Mouse (Mus musculus) heart, embryonic 14.5 days (tissue): Measurements from ENCODE around the gene Mfap4. TPM values are rescaled to one million over a fixed set of nuclear protein-coding genes. Genes with fewer than 3 reads are reported as not detected.

ENCODE experiments used
- ATAC-seq: fragments of 200-750 bp; cut with Nextera tagmentation; 2 replicates; pipeline ENCODE4 v1.8.0; 2017; ENCODE audit warnings: low read depth, moderate TSS enrichment; ENCODE audit not compliant: insufficient number of reproducible peaks, insufficient read depth, low FRiP score
- H3K27ac ChIP-seq, 2 experiments: fragments of 200-500 bp in 1 of 2; fragments of 300-500 bp in 1 of 2; sonication (generic) in 1 of 2; replicated peaks in 1 of 2; 2 replicates each; pipeline ENCODE4 v1.5.1; 2012 to 2014; ENCODE audit warnings: low read depth in 2 of 2, low read length in 2 of 2, control low read depth in 1 of 2, mild to moderate bottlenecking in 1 of 2, mixed read lengths in 1 of 2; ENCODE audit not compliant: control insufficient read depth in 1 of 2, insufficient read depth in 1 of 2
- H3K27me3 ChIP-seq: fragments of 300-500 bp; sonication (generic); 2 replicates; pipeline ENCODE4 v1.6.1; 2014; ENCODE audit warnings: mild to moderate bottlenecking, low read length, control low read depth; ENCODE audit not compliant: control insufficient read depth, insufficient read depth
- H3K36me3 ChIP-seq: fragments of 300-500 bp; sonication (generic); 2 replicates; pipeline ENCODE4 v1.6.1; 2014; ENCODE audit warnings: mild to moderate bottlenecking, control low read depth, low read length, mixed read lengths; ENCODE audit not compliant: control insufficient read depth, insufficient read depth
- H3K4me1 ChIP-seq, 2 experiments: fragments of 200-500 bp in 1 of 2; fragments of 300-500 bp in 1 of 2; sonication (generic) in 1 of 2; 2 replicates each; pipeline ENCODE4 v1.6.1; 2012 to 2014; ENCODE audit warnings: low read length in 2 of 2, control low read depth in 1 of 2, mixed read lengths in 1 of 2; ENCODE audit not compliant: control insufficient read depth in 2 of 2, insufficient read depth in 2 of 2
- H3K4me2 ChIP-seq: fragments of 300-500 bp; sonication (generic); 2 replicates; pipeline ENCODE4 v1.6.1; 2014; ENCODE audit warnings: mild to moderate bottlenecking, low read length
- H3K4me3 ChIP-seq, 2 experiments: fragments of 200-500 bp in 1 of 2; fragments of 300-500 bp in 1 of 2; sonication (generic) in 1 of 2; 2 replicates each; pipeline ENCODE4 v1.5.1; 2012 to 2014; ENCODE audit warnings: low read length in 2 of 2, mild to moderate bottlenecking in 2 of 2, control low read depth in 1 of 2, low read depth in 1 of 2, moderate library complexity in 1 of 2; ENCODE audit not compliant: control insufficient read depth in 1 of 2, insufficient read depth in 1 of 2
- H3K9ac ChIP-seq: fragments of 300-500 bp; sonication (generic); 2 replicates; pipeline ENCODE4 v1.6.1; 2014; ENCODE audit warnings: mild to moderate bottlenecking, low read length
- H3K9me3 ChIP-seq: fragments of 300-500 bp; sonication (generic); 2 replicates; pipeline ENCODE4 v1.6.1; 2016; ENCODE audit warnings: low read length, control low read depth; ENCODE audit not compliant: control insufficient read depth
- WGBS: fragments of 180-500 bp; shearing (Covaris S2); extraction: QIAGEN DNeasy Blood & Tissue Kit; methylation state at CpG from one replicate; pipeline ENCODE4 v1.1.7; 2014; 5-methylcytosine and 5-hydroxymethylcytosine counted together
- polyA plus RNA-seq: library from polyadenylated mRNA; unstranded; fragments of >200 nt; fragmentation: Nextera tagmentation; extraction: Ambion mirVana; gene quantifications from 2 replicates; pipeline ENCODE4 v1.2.1, GENCODE M21; 2014

Mfap4 gene
- polyA plus RNA-seq, 1 experiment from 2014 or later: 146 TPM

DNA sequence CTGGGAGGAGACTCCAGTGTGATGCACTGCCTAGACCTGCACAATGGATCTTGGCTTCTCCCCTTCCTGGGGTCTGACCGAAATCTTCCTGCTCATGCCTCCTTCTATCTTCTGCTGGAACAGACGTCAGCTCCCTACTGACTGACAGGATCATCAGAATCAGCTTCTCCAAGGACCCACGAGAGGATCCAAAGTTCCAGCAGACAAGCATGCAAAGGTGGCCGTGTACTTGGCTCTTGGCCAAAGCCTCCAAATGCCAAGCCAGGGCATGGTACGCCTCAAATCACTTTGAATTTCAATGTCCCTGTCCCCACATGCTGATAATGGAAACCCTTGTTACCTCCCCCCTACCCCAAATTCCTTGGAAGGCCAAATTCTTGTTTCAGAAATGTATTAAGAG lies 37.2 kb upstream of the Mfap4 start:
- ATAC-seq: no peak

DNA sequence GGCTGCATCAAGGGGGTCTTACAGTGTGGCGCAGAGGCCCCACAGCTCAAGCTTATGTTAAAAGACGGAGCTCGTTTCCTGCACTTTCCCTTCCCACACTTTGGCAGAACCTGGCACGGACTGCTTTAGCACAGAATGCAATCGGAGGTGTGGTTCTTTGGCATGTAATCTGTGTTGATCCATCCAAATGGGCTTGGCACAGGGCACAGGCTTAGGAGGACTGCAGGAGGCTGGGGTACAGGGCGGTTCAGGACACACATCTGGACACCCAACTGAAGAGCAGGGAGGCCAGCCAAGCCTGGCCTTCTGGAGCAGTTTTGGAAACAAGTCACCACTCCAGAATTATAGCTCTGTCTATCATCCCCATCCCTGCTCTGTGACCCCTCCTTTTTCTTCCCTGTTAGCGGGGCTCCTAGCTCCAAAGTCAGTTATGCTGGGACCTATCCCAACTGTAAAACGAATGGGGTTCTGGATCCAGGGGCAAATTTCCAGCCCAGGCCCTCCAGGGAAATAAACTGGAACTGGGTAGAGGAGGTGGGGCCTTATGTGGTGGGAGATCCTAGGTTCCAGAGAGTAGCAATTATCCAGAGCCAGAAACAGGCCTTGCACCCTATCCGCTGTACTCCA lies 36.5 kb upstream of the Mfap4 start:
- no peak overlapping the region for H3K4me2 ChIP-seq
- peaks cover 12% of the 10 kb centered on the region; the same call in 1 of the 2 replicates for H3K27me3 ChIP-seq
- no peak overlapping the region for H3K27ac ChIP-seq
- peaks cover 3 to 7% of the 10 kb centered on the region in 2 experiments for H3K4me1 ChIP-seq
- no peaks in the 10 kb centered on the region for H3K9me3 ChIP-seq
- ATAC-seq: no peak
- WGBS: 79% methylated on average over 9 of the region's 9 CpGs
- H3K36me3 ChIP-seq: no peaks in the 10 kb centered on the region
- H3K9ac ChIP-seq: no peak overlapping the region
- no peak overlapping the region for H3K4me3 ChIP-seq

More for the DNA sequence above, 37.2 kb upstream of the Mfap4 start:
- WGBS: 33% methylated on average over 5 of the region's 5 CpGs
- peaks cover 12% of the 10 kb centered on the region; the same call in 1 of the 2 replicates for H3K27me3 ChIP-seq
- H3K27ac ChIP-seq: no peak overlapping the region
- peaks cover 2 to 3% of the 10 kb centered on the region in 2 experiments; a peak in 2 of 4 replicates for H3K4me1 ChIP-seq
- H3K36me3 ChIP-seq: no peaks in the 10 kb centered on the region
- H3K9ac ChIP-seq: no peak overlapping the region
- H3K4me2 ChIP-seq: no peak overlapping the region
- H3K4me3 ChIP-seq: no peak overlapping the region
- no peaks in the 10 kb centered on the region for H3K9me3 ChIP-seq

DNA sequence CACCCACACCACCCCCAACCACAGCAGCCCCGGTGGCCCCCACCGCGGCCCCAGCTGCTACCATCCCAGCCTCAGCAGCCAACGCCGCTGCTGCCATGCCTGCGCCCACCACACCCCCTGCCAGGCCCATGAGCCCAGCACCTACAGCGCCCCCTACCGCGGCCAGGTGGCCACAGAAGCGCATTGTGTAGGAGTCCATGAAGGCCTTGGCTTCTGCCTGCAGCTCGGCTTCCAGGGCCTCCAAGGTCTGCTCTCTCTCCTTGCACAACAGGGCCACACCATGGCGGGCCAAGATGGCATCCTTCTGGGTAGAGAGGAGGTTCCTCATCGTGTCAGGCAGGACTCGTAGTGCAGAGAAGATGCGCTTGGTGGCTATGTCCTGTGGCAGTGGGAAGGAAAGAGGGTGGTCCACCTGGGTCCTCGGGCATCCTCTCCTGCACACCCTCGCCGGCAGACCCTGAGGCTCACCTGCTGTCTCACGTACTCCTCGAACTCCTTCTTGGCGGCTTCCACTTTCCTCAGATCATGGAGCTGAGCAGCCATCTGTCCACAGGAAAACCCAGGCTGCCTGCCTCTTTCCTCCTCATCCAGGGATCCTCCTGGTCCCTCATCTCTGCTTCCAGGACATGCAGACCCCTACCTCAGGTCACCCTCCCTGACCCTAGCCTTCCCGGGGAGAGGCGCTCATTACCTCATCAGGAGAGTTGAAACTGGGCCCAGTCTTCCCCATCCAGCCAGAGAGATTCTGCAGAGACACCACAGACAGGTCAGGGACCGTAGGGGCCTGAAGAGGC lies 35.5 kb upstream of the Mfap4 start:
- Histone ChIP-seq H3K27me3 (peaks cover 12% of the 10 kb centered on the region; the same call in 1 of the 2 replicates), H3K27ac (no peak overlapping the region), H3K4me3 (no peak overlapping the region), H3K9me3 (no peaks in the 10 kb centered on the region), H3K36me3 (no peaks in the 10 kb centered on the region), H3K4me1 (peaks cover 7 to 12% of the 10 kb centered on the region in 2 experiments), H3K4me2 (no peak overlapping the region), H3K9ac (no peak overlapping the region)
- ATAC-seq: no peak
- 73% methylated on average over 24 of the region's 24 CpGs for WGBS

DNA sequence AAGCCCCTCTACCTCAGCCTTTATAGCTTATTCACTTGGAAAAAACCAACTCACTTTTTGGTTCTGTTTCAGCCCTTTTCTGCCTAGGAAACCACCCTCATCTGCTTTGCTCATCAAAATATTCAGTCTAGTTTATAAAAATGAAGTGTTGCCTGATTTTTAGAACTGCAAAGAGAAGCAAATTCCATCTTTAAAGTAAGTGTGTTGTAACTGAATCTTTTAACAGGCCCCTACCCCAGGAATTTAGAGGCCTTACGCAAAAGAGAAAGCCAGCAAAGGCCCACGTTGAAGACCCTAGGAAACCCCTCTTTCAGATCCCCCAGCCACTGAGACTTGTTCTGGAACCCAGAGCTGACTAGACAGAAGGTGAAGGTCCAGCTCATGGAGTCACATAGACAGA lies 21.2 kb upstream of the Mfap4 start:
- 70% methylated on average over 2 of the region's 2 CpGs for WGBS
- no peak overlapping the region for H3K27ac ChIP-seq

DNA sequence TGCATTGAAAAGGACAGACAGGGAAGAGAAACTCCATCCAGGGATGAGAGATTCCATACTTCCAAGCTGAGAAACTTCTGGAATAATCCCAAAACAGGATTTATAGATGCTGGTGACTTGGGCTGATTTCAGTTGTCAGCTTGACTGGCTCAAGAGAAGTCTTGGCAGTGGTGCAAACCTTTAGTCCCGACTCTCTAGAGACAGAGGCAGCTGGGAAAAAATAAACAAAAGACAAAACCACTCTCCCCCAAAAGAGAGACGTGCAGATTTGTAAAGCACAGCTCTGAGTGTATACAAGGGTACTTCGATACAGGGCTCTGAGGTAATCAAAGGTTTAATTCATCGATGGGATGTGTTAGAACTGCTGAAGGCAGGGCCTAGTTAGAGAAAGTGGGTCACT lies 19.8 kb upstream of the Mfap4 start:
- no peaks in the 10 kb centered on the region for H3K36me3 ChIP-seq
- H3K4me1 ChIP-seq: no peaks in the 10 kb centered on the region
- no peak for ATAC-seq
- 61% methylated on average over 4 of the region's 4 CpGs for WGBS
- H3K27ac ChIP-seq: no peak overlapping the region
- H3K9me3 ChIP-seq: peaks cover 4% of the 10 kb centered on the region; the same call in 1 of the 2 replicates
- no peak overlapping the region for H3K9ac ChIP-seq
- H3K4me2 ChIP-seq: no peak overlapping the region
- H3K27me3 ChIP-seq: no peaks in the 10 kb centered on the region
- no peak overlapping the region for H3K4me3 ChIP-seq

More for the DNA sequence above, 21.2 kb upstream of the Mfap4 start:
- ATAC-seq: no peak
- H3K9ac ChIP-seq: no peak overlapping the region
- H3K9me3 ChIP-seq: peaks cover 4% of the 10 kb centered on the region; the same call in 1 of the 2 replicates
- no peak overlapping the region for H3K4me2 ChIP-seq
- H3K36me3 ChIP-seq: no peaks in the 10 kb centered on the region
- no peaks in the 10 kb centered on the region for H3K27me3 ChIP-seq
- no peak overlapping the region for H3K4me3 ChIP-seq
- H3K4me1 ChIP-seq: no peaks in the 10 kb centered on the region

DNA sequence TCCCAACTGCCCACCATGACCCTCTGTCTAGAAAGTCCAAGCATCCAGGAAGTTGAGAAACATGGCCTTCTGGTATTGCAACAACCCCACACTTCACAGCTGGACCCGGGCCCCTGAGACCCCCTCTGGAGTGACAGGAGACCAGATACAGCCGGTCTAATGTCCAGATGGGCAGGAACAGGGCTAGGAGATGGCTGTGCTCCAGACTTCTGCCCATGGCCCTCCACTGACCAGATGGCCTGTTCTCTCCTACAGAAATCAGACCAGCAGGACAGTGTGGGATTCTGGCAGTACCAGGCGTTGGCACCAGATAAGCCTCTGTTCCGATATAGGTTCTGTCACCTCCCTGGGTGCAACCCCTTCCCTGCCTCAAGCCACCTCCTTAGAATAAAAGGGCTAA lies 16.7 kb upstream of the Mfap4 start:
- ATAC-seq: no peak
- Histone ChIP-seq H3K27ac (no peak overlapping the region), H3K36me3 (no peaks in the 10 kb centered on the region), H3K27me3 (no peaks in the 10 kb centered on the region), H3K9ac (no peak overlapping the region), H3K9me3 (peaks cover 4% of the 10 kb centered on the region; the same call in 1 of the 2 replicates), H3K4me2 (no peak overlapping the region), H3K4me3 (no peak overlapping the region), H3K4me1 (no peaks in the 10 kb centered on the region)
- WGBS: 57% methylated on average over 4 of the region's 4 CpGs

DNA sequence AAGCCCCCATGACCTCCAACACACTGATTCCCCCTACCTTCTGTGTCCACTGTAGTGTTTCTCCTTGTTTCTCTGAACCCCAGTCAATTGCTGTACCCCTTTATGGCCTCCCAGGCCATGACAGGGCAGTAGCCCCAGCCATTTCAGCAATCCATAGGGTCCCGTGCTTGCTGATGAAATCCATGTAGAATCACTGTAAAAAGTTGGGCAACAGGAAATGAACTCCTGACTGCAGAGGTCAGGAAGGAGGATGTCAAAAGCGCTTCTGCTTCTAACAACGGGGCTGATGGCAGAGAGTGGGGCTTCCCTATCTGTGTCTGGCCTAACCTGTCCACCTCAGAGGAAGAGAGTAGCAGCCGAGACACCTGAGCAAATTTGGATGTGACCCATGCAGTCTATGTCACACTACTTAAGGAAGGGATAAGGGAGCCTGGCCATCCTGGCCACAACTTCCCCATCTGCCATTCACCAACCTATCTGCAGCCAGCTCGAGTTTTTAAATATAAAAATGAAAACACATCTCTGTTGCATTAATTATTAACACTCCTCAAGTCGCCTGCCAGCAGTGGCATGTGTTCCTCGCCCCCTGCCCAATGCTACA lies 15.8 kb upstream of the Mfap4 start:
- peaks cover 4% of the 10 kb centered on the region; the same call in 1 of the 2 replicates for H3K9me3 ChIP-seq
- no peak overlapping the region for H3K4me2 ChIP-seq
- no peaks in the 10 kb centered on the region for H3K36me3 ChIP-seq
- 69% methylated on average over 7 of the region's 7 CpGs for WGBS
- ATAC-seq: no peak
- no peaks in the 10 kb centered on the region for H3K4me1 ChIP-seq
- no peak overlapping the region for H3K4me3 ChIP-seq
- no peaks in the 10 kb centered on the region for H3K27me3 ChIP-seq
- H3K27ac ChIP-seq: no peak overlapping the region
- H3K9ac ChIP-seq: no peak overlapping the region
